Mouse (Mus musculus): Measurements from ENCODE around the gene Mapk8ip2. TPM values are rescaled to one million over a fixed set of nuclear protein-coding genes. Genes with fewer than 3 reads are reported as not detected.

Gene Mapk8ip2
- total RNA-seq, 4 experiments from 2014 or later: 0.10 to 0.65 (median 0.56) TPM; not detected in 1

- DNase-seq (ENCODE audit: low spot score in 2 of 2): peak; percentile 39 to 56
Observed at GRCm38 (mm10) chr15:89480584-89480983, 26.9 kb downstream of the Mapk8ip2 start.

DNA sequence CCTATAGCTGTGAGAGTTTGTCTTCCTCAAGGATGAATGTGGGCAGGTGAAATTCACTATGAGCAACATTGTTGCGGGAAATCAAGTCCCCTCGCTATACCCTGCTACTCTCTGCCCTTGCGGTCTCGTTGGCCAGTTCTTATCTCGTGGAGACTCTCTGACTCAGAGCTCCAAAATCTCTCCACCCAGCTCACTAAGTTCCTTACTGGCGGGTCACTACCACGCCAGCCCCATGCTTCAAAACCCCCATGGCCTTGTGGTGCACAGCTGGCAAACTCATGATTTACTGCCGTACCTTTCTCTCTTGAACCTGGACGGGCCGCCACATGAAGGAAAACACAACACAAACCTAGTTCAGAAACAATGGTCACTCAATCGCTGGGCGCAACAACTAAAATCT, 34.5 kb downstream of the Mapk8ip2 start:
- DNase-seq (ENCODE audit: low spot score in 2 of 2): no peak

GRCm38 (mm10) chr15:89488611-89489117, 35.0 kb downstream of the Mapk8ip2 start:
- DNase-seq (ENCODE audit: low spot score in 2 of 2): no peak

DNA sequence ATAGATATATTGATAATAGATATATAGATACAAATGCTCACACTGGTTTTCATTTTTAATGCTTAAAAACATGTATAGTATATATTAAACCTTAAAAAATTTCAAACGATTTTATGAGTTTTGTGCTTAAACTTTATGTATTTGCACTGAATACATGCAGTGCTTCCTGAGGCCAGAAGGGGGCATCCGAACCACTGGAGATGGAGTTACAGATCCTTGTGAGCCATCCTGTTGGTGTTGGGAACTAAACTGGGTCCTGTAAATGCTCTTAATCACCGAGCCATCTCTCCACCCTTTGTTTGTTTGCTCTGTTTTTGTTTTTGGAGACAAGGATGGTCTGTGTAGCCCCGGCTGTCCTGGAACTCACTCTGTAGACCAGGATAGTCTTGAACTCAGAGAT, 41.3 kb downstream of the Mapk8ip2 start:
- DNase-seq (ENCODE audit: low spot score in 2 of 2): no peak

DNA sequence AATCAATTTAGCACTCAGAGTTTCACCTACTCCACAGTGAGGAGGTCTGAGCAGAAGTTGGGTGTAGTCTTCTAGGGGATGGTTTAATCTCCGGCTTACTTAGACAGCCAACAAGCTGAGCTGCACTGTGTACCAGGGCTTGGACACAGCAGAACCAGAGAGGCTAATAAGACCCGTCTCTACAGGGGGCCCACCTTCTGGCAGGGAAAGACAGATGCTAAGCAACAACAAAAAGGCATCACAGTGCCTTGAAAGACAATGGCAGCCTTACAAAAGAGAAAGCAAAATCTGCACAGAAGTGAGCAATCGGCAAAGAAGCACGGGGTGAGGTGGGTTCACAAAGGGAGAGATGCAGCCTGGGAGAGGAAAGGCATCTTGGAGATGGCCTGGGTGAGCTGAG, 42.4 kb downstream of the Mapk8ip2 start:
- no peak for DNase-seq (ENCODE audit: low spot score in 2 of 2)

DNA sequence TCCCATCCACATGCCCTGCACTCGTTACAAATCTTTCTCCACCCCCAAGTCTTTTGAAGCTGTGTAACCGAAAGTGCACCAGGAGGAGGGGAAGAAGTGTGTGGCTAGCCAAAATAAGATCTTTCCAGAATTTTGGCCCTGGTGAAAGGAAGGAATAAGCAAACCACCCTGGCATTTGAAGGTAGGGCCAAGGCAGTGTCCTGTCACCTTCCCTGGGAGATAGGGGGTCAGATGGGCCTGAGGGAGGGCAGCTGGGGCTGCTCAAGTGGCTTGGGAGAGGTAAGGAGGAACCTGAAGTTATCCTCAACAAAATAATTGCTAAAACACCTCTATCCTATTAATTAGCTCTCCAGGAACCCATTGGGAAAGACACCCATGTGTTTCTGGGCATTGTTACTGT, 43.1 kb downstream of the Mapk8ip2 start:
- no peak for DNase-seq (ENCODE audit: low spot score in 2 of 2)

DNA sequence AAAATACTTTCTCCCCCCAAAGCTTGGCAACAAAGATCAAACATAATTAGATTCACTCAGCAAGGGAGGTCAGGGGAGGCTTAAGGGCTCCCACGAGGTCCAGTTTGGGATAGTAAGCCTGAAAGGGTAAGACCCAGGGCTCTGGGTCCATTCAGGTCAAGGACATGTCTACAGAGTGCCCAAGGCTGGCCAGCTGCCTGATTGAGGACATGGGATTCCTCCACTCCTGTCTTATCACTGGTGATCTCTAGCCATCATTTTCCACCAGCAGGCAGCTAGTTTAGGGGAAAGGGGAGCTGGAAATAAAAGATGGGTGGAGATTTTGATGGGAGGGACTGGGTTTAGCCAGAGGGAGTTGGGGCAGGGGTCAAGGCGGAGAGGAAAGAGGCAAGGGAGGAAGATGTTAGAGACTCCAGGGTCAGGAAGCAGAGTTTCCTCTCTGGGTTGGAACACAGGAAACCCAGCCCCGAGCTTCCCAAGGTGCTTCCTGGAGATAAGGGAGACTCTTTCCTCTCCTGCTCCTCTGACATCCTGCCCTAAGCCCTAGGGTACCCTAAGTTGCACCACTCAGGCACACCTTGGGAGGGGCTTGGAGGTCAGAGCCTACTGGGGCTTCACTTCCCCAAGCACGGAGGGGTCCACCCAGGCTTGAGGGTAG, 43.8 kb downstream of the Mapk8ip2 start:
- no peak for DNase-seq (ENCODE audit: low spot score in 2 of 2)

- no peak for DNase-seq (ENCODE audit: low spot score in 2 of 2)
Observed at GRCm38 (mm10) chr15:89498049-89498960, 44.6 kb downstream of the Mapk8ip2 start.

DNA sequence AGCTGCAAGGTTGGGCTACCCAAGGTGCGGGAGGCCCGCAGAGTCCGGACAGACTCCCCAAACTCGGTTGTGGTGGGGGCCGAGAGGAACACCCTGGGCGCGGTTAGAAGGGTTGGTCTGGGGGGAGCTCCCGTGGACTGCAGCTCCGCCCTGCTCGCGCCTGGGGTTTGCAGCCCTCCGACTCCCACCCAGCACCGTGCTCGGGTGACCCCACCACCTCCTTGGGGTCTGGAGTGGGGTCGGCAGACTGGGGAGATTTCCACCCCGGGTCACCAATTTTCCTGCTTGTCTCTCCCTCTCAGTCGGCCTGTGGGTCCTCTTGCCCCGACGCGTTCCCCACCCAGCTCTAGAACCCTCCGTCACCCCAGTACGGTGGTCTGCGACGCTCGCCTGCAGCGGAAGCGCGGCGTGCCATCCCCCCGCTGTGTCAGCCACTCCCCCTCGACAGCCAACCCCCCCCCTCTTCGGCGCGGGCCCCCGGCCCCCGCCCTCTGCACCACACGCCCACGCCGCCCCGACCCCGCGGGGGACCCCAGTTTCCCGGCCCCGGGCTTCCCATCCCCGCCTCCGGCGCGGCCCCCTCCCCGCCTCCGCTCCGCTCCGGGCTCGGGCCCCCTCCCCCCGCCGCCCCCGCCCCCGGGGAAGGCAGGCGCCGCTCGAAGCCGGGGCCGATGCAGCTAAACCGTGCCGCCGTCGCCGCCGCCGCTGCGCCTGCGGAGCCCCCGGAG, 45.4 kb downstream of the Mapk8ip2 start, which contains the start of gene Shank3:
Shank3 (plus strand) TSS at position 663 of the 728 bp plus-strand sequence.
- DNase-seq (ENCODE audit: low spot score in 2 of 2): no peak

- DNase-seq (ENCODE audit: low spot score in 2 of 2): no peak
Observed at GRCm38 (mm10) chr15:89499784-89500220, 46.1 kb downstream of the Mapk8ip2 start.

- DNase-seq (ENCODE audit: low spot score in 2 of 2): no peak
Observed at GRCm38 (mm10) chr15:89500221-89500791, 46.6 kb downstream of the Mapk8ip2 start.

GRCm38 (mm10) chr15:89501321-89501720, 47.6 kb downstream of the Mapk8ip2 start:
- no peak for DNase-seq (ENCODE audit: low spot score in 2 of 2)

- no peak for DNase-seq (ENCODE audit: low spot score in 2 of 2)
Observed at GRCm38 (mm10) chr15:89504838-89505237, 51.1 kb downstream of the Mapk8ip2 start.

- DNase-seq (ENCODE audit: low spot score in 2 of 2): no peak
Observed at GRCm38 (mm10) chr15:89507751-89508150, 54.0 kb downstream of the Mapk8ip2 start.

DNA sequence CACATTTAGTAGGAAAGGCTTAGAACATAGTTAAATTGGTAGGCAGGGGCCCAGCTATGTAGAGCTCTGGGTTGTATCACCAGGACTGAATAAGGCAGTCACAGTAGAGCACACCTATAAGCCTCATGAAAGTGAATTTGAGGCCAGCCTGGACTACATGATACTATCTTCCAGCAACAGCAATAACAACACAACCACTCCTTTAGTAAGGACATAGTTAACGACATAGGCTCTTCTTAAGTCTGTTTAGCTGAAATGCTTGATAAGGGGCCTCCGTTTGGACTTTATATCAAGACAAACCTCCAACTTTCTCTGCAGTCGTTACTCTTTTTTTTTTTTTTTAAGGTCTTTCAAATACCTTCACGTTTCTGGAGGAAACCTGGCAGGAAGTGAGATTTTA, 59.0 kb downstream of the Mapk8ip2 start:
- DNase-seq (ENCODE audit: low spot score in 2 of 2): no peak

Other genes starting within 250 kb of the Mapk8ip2 start
- 100 to 1,000 TPM in 3 of 4 experiments, 10 to 100 TPM in 1; 97.2 to 102 (median 101) TPM for gene Ppp6r2, start 242.4 kb upstream of the Mapk8ip2 start, total RNA-seq (2022)
- 100 to 1,000 TPM in 1 of 4 experiments, 10 to 100 TPM in 3; 64.8 to 105 (median 72.5) TPM for gene Sbf1, start 138.6 kb upstream of the Mapk8ip2 start, total RNA-seq (2022)
- gene Adm2, start 131.2 kb upstream of the Mapk8ip2 start, total RNA-seq (2022): not detected
- gene Miox, start 119.5 kb upstream of the Mapk8ip2 start, total RNA-seq (2022): not detected
- gene Lmf2, start 98.3 kb upstream of the Mapk8ip2 start, total RNA-seq (2022): 10 to 100 TPM; 10.8 to 16.9 (median 13.5) TPM
- 10 to 100 TPM; 43.4 to 46.6 (median 45.1) TPM for gene Ncaph2, start 98.2 kb upstream of the Mapk8ip2 start, total RNA-seq (2022)
- 10 to 100 TPM; 13.1 to 15.5 (median 14.1) TPM for gene Sco2, start 80.1 kb upstream of the Mapk8ip2 start, total RNA-seq (2022)
- gene Tymp, start 76.9 kb upstream of the Mapk8ip2 start, total RNA-seq (2022): under 1 TPM; 0.34 to 0.51 (median 0.47) TPM
- 1 to 10 TPM in 1 of 4 experiments, under 1 TPM in 2, not detected in 1; 0.41 to 1.5 (median 0.72) TPM for gene Odf3b, start 74.6 kb upstream of the Mapk8ip2 start, total RNA-seq (2022)
- not detected for gene Klhdc7b, start 69.0 kb upstream of the Mapk8ip2 start, total RNA-seq (2022)
- gene Syce3, start 43.4 kb upstream of the Mapk8ip2 start, total RNA-seq (2022): not detected
- 100 to 1,000 TPM; 220 to 274 (median 238) TPM for gene Cpt1b, start 28.1 kb upstream of the Mapk8ip2 start, total RNA-seq (2022)
- under 1 TPM in 3 of 4 experiments, not detected in 1; 0.27 to 0.61 (median 0.31) TPM for gene C730034F03Rik, start 24.3 kb upstream of the Mapk8ip2 start, total RNA-seq (2022)
- 1 to 10 TPM in 2 of 4 experiments, under 1 TPM in 2; 0.81 to 2.2 (median 1.0) TPM for gene Gm44502, start 24.2 kb upstream of the Mapk8ip2 start, total RNA-seq (2022)
- gene Chkb, start 24.0 kb upstream of the Mapk8ip2 start, total RNA-seq (2022): 10 to 100 TPM; 23.3 to 25.8 (median 25.1) TPM
- gene Arsa, start 23.5 kb downstream of the Mapk8ip2 start, total RNA-seq (2022): 1 to 10 TPM; 1.7 to 3.9 (median 2.8) TPM
- 10 to 100 TPM in 2 of 4 experiments, 1 to 10 TPM in 2; 5.9 to 11.7 (median 8.8) TPM for gene Shank3, start 45.7 kb downstream of the Mapk8ip2 start, total RNA-seq (2022)
- under 1 TPM in 1 of 4 experiments, not detected in 3; 0.51 TPM for gene Acr, start 114.4 kb downstream of the Mapk8ip2 start, total RNA-seq (2022)
- 1 to 10 TPM; 2.2 to 3.0 (median 2.6) TPM for gene Rabl2, start 138.0 kb downstream of the Mapk8ip2 start, total RNA-seq (2022)

All from gastrocnemius, adult 8-10 months (tissue).